Mouse (Mus musculus): ENCODE results near the gene Spryd3. TPM values are rescaled to one million over a fixed set of nuclear protein-coding genes. Genes with fewer than 3 reads are reported as not detected.
A peak's percentile ranks its signal among the peaks of the same experiment; 100 is the strongest.
"Not testable (repeated sequence)": the region's sequence is repeated elsewhere in the genome, so short reads cannot be mapped to it uniquely, and the experiment has no call there.

The Spryd3 gene
- polyA plus RNA-seq, 1 experiment = 20.8 TPM

GRCm38 (mm10) chr15:102167620-102168021, 31.6 kb upstream of the Spryd3 start:
- TF ChIP-seq POLR2A (IDR thresholded peaks at IDR 0.05; ENCODE audit: borderline replicate concordance, low read depth, low read length) = no peak
- no peak for TF ChIP-seq CTCF (IDR thresholded peaks at IDR 0.05; ENCODE audit: low read depth, low read length)
- H3K4me1 ChIP-seq (ENCODE audit: control insufficient read depth, insufficient read depth, low read length) = peaks cover 15% of the 10 kb centered on the region
- H3K27ac ChIP-seq (ENCODE audit: insufficient read depth, low read depth, low read length) = no peak overlapping the region
- no peak overlapping the region for H3K4me3 ChIP-seq (ENCODE audit: insufficient read depth, low read length)

DNA sequence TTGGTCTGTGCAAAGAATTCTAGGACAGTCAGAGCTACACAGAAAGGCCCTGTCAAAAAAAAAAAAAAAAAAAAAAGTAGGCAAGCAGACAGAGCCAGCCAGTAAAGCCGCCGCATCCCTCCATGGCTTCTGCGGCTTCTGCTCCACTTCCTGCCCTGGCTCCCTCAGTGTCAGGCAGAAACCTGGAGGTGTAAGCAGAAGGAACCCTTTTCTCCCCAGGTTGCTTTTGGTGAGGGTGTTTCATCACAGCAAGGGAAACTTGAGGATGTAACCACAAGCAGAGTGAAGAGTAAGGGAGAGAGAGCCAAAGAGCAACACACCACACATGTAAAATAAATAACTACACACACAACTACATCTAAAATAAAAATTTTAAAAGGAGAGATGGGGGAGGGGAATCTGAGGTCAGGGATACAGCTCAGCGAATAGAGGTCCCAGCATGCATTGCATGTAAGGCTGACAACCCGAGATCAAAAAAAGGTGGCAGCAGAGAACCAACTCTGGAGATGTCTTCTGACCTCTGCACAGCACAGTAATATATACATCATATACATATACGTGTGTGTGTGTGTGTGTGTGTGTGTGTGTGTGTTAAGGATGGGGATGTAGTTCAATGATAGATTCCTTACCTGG, 29.6 kb upstream of the Spryd3 start:
- TF ChIP-seq CTCF (IDR thresholded peaks at IDR 0.05; ENCODE audit: low read depth, low read length) = no peak
- TF ChIP-seq POLR2A (IDR thresholded peaks at IDR 0.05; ENCODE audit: borderline replicate concordance, low read depth, low read length) = no peak
- no peak overlapping the region for H3K4me3 ChIP-seq (ENCODE audit: insufficient read depth, low read length)
- H3K27ac ChIP-seq (ENCODE audit: insufficient read depth, low read depth, low read length) = no peak overlapping the region
- H3K4me1 ChIP-seq (ENCODE audit: control insufficient read depth, insufficient read depth, low read length) = peaks cover 15% of the 10 kb centered on the region

DNA sequence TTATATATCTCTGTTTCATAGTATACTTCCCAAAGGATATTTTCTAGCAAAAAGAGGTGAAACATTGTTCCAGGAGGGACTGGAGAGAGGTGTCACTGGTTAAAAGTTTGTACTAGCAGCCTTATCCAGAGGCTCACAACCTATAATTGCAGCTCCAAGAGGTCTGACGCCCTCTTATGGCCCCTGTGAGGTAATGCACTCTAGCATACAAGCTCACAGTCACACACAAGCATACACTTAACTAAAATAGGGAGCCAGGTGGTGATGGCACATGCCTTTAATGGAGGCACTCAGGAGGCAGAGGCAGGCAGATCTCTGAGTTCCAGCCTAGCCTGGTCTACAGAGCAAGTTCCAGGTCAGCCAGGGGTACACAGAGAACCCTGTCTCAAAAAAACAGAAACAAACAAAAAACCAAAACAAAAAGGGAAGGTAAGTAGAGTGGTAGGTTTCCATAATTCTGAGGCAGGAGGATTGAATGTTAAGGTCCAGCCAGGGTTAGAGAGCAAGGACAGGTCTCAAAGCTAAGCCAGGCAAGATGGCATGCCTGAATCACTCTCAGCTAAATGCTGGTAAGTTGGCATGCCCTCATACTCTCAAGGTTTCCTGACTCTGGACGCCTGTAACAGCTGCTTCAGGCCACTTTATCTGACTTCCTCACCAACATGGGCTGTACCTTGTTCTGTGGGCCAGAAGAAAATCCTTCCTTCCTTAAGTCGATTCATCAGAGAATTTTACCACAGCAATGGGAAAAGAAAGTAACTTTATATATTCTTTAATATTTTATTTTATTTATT, 28.1 kb upstream of the Spryd3 start:
- H3K4me3 ChIP-seq (ENCODE audit: insufficient read depth, low read length) = no peak overlapping the region
- TF ChIP-seq CTCF (IDR thresholded peaks at IDR 0.05; ENCODE audit: low read depth, low read length) = no peak
- no peak for TF ChIP-seq POLR2A (IDR thresholded peaks at IDR 0.05; ENCODE audit: borderline replicate concordance, low read depth, low read length)
- H3K27ac ChIP-seq (ENCODE audit: insufficient read depth, low read depth, low read length) = no peak overlapping the region
- H3K4me1 ChIP-seq (ENCODE audit: control insufficient read depth, insufficient read depth, low read length) = peaks cover 15% of the 10 kb centered on the region

DNA sequence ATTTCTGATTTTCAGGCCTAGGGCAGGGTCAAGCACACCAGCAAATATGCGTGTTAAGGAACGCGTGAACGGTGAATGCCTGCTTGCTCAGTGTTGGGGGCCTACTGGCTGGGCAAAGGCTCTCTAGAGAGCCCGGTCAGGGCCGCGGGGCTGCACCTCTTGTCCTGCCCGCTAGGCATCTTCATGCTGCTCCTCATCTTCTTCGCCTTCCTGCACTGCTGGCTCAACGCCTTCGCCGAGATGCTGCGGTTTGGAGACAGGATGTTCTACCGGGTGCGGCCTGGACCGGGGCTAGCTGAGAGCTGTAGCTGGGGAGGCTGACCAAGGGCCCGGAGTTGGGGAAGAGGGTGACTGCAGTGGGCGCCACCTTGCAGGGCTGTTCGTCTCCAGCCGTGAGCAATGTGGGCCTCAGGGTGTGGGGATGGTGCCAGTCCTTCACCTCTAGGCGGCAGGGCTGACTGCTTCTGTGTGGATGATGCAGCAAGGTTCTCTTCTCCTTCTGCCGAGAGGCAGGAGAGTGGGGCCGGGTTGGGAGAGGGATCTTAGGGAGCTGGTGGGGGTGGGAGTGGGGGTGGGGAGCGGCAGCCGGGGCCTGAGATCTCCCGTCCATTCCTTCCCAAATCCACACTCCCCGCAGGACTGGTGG, 24.5 kb upstream of the Spryd3 start:
- no peak overlapping the region for H3K27ac ChIP-seq (ENCODE audit: insufficient read depth, low read depth, low read length)
- H3K4me1 ChIP-seq (ENCODE audit: control insufficient read depth, insufficient read depth, low read length) = peaks cover 11% of the 10 kb centered on the region

DNA sequence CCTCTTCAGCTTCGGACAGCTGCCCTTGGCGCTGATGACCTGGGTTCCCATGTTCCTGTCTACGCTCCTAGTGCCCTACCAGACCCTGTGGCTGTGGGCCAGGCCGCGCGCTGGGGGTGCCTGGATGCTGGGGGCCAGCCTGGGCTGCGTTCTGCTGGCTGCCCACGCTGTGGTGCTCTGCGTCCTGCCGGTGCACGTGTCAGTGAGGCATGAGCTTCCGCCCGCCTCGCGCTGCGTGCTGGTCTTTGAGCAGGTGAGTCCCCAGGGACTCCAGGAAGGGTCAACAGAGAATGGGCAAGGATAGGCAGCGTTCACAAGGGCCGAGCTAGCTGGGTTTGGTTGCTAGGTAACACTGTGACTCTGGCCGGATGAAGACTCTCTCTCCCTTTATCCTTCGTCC, 20.8 kb upstream of the Spryd3 start:
- Histone ChIP-seq H3K27ac (ENCODE audit: insufficient read depth, low read depth, low read length) (no peak overlapping the region), H3K4me1 (ENCODE audit: control insufficient read depth, insufficient read depth, low read length) (no peaks in the 10 kb centered on the region), H3K4me3 (ENCODE audit: insufficient read depth, low read length) (no peak overlapping the region)
- TF ChIP-seq POLR2A (IDR thresholded peaks at IDR 0.05; ENCODE audit: borderline replicate concordance, low read depth, low read length) (no peak), CTCF (IDR thresholded peaks at IDR 0.05; ENCODE audit: low read depth, low read length) (no peak)

More for the DNA sequence above, 24.5 kb upstream of the Spryd3 start:
- no peak overlapping the region for H3K4me3 ChIP-seq (ENCODE audit: insufficient read depth, low read length)
- TF ChIP-seq POLR2A (IDR thresholded peaks at IDR 0.05; ENCODE audit: borderline replicate concordance, low read depth, low read length) (no peak), CTCF (IDR thresholded peaks at IDR 0.05; ENCODE audit: low read depth, low read length) (no peak)

- peaks cover 11% of the 10 kb centered on the region for H3K4me1 ChIP-seq (ENCODE audit: control insufficient read depth, insufficient read depth, low read length)
- H3K27ac ChIP-seq (ENCODE audit: insufficient read depth, low read depth, low read length); H3K4me3 ChIP-seq (ENCODE audit: insufficient read depth, low read length): not testable (repeated sequence)
Measured at GRCm38 (mm10) chr15:102155006-102155405, 19.0 kb upstream of the Spryd3 start.

- Histone ChIP-seq H3K27ac (ENCODE audit: insufficient read depth, low read depth, low read length) (no peak overlapping the region), H3K4me1 (ENCODE audit: control insufficient read depth, insufficient read depth, low read length) (peaks cover 13% of the 10 kb centered on the region), H3K4me3 (ENCODE audit: insufficient read depth, low read length) (no peak overlapping the region)
- TF ChIP-seq CTCF (IDR thresholded peaks at IDR 0.05; ENCODE audit: low read depth, low read length) (no peak), POLR2A (IDR thresholded peaks at IDR 0.05; ENCODE audit: borderline replicate concordance, low read depth, low read length) (no peak)
Measured at GRCm38 (mm10) chr15:102152646-102153045, 16.6 kb upstream of the Spryd3 start.

GRCm38 (mm10) chr15:102150301-102151135, 14.5 kb upstream of the Spryd3 start, which contains the start of gene Soat2:
Gene Soat2, plus strand, starts transcription at chr15:102150526.
- Histone ChIP-seq H3K27ac (ENCODE audit: insufficient read depth, low read depth, low read length) (peak within 1 kb of the TSS; percentile 83), H3K4me3 (ENCODE audit: insufficient read depth, low read length) (peak within 1 kb of the TSS; percentile 34), H3K4me1 (ENCODE audit: control insufficient read depth, insufficient read depth, low read length) (peaks cover 13% of the 10 kb centered on the region)
- no peak for TF ChIP-seq CTCF (IDR thresholded peaks at IDR 0.05; ENCODE audit: low read depth, low read length)
- TF ChIP-seq POLR2A (IDR thresholded peaks at IDR 0.05; ENCODE audit: borderline replicate concordance, low read depth, low read length) = no peak

DNA sequence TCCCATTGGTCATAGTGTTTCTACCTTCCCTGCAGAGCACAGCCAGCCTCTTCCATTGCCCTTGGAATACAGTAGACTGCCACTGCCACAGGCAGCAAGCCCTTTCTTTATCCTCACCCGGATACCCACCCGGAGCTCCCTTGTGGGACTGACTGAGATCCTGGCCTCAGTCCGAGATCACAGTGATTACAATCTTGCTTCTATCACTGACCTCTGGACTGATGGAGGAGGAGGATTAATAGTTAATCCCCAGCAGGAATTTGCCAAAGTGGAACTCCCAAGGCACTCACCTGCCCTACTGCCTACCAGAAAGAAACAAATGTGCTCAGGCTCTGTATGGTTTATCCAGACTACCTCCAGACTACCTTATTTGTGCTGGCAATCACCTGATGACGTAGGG, 13.5 kb upstream of the Spryd3 start:
- Histone ChIP-seq H3K4me3 (ENCODE audit: insufficient read depth, low read length) (no peak overlapping the region), H3K27ac (ENCODE audit: insufficient read depth, low read depth, low read length) (no peak overlapping the region), H3K4me1 (ENCODE audit: control insufficient read depth, insufficient read depth, low read length) (peaks cover 13% of the 10 kb centered on the region)
- TF ChIP-seq CTCF (IDR thresholded peaks at IDR 0.05; ENCODE audit: low read depth, low read length) (no peak), POLR2A (IDR thresholded peaks at IDR 0.05; ENCODE audit: borderline replicate concordance, low read depth, low read length) (no peak)

Measured in bone marrow macrophage, adult 2 months (primary cell).